Mouse (Mus musculus): ENCODE measurements around the gene Plekhd1. TPM values are rescaled to one million over a fixed set of nuclear protein-coding genes. Genes with fewer than 3 reads are reported as not detected.

Plekhd1 gene
- total RNA-seq, 2 experiments from 2014 or later = 0.17 to 0.41 TPM

DNA sequence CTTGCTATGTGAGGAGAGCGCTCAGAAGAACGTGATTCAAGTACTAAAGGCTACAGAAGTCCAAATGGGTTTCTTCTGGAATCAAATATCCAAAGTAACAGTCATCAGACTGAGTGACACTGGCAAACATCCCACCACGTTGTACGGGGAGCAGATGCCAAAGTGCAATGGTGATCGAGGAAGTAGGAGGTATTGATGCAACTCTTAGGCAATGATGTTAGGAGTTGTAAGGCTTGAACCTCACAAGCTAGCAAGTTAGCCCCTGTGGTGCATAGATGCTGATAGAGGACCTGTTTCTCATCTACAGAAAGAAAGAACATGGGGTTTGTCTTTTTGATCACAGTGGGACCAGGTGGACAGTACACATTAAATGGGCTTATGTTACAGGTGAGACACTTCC, 70.6 kb downstream of the Plekhd1 start:
- Histone ChIP-seq H3K27ac (no peak overlapping the region), H3K4me3 (no peak overlapping the region)
- intact Hi-C loops (cut with DNase I) = no loop called here
- TF ChIP-seq CTCF (IDR thresholded peaks at IDR 0.05) = no peak
- DNase-seq = no peak

DNA sequence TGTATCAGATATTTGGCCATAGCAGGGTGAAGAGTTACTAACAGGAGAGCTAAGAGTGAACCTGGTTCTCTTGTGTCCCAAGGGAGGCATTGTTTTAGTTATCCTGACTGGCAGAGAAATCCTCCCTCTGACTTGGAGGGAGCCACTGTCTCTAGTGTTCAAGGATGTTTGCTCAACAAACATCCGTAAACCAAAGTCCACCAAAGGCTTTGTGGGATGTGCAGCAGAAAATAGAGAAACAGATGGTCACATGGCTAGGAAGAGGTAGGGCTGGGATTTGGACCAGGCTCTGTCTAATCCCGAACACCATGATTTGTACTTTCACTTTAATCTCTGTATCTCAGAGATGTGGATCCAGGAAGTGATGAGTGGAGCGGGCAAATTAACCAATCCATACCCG, 71.7 kb downstream of the Plekhd1 start:
- Histone ChIP-seq H3K4me3 (no peak overlapping the region), H3K27ac (no peak overlapping the region)
- no peak for TF ChIP-seq CTCF (IDR thresholded peaks at IDR 0.05)
- DNase-seq = no peak
- intact Hi-C loops (cut with DNase I) = no loop called here

DNA sequence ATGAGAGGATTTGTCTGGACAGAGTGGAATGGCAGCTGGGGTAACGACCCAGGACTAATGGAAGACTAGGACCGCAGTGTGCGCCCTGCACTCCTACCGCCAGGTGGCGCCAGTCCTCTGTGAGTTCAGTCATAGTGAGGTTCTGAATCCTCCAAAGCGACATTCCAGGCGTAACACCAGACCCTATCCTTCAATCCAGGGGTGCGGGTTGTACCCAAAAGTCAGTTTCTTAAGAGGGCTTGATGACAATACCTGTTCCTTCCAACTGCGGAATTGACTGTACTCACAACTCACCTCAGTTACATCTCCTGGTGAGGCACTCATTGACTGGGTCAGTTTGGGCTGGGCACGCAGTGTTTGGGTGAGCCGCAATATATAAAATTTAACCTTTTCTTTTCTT, 77.3 kb downstream of the Plekhd1 start:
- Histone ChIP-seq H3K4me3 (no peak overlapping the region), H3K27ac (no peak overlapping the region)
- TF ChIP-seq CTCF (IDR thresholded peaks at IDR 0.05) = peak; percentile 100; the same call in 1 of the 2 replicates
- DNase-seq = peak; percentile 80
- intact Hi-C loops (cut with DNase I) = loop anchor here (1.0 kb wide), 1 partner anchor 126 kb away; no protein-coding TSS in a partner anchor

Other genes starting within 250 kb of the Plekhd1 start
- 10 to 100 TPM; 35.0 to 46.8 TPM for gene Exd2, start 229.5 kb upstream of the Plekhd1 start, total RNA-seq (2021)
- gene Galnt16, start 174.3 kb upstream of the Plekhd1 start, total RNA-seq (2021) = 1 to 10 TPM; 2.4 to 3.8 TPM
- gene Slc39a9, start 48.7 kb upstream of the Plekhd1 start, total RNA-seq (2021) = 10 to 100 TPM in 1 of 2 experiments, 1 to 10 TPM in 1; 7.8 to 11.6 TPM
- 10 to 100 TPM; 14.4 to 17.7 TPM for gene Erh, start 48.2 kb upstream of the Plekhd1 start, total RNA-seq (2021)
- not detected for gene Ccdc177, start 68.1 kb downstream of the Plekhd1 start, total RNA-seq (2021)
- 10 to 100 TPM; 37.7 to 41.1 TPM for gene Susd6, start 97.9 kb downstream of the Plekhd1 start, total RNA-seq (2021)